Mouse (Mus musculus) right cerebral cortex, postnatal 10 days (tissue): ENCODE measurements at regions not wholly inside any gene's neighbourhood (a gene's known extent, or its start where the extent isn't known, plus 50 kb on each side); places are given as distances from the start of the nearest gene placed in this dataset.

Experiments used
- DNase-seq, 2 experiments: peaks; one replicate each; pipeline ENCODE4 v3.0.0; 2021; ENCODE audit warnings: low spot score in 2 of 2

DNA sequence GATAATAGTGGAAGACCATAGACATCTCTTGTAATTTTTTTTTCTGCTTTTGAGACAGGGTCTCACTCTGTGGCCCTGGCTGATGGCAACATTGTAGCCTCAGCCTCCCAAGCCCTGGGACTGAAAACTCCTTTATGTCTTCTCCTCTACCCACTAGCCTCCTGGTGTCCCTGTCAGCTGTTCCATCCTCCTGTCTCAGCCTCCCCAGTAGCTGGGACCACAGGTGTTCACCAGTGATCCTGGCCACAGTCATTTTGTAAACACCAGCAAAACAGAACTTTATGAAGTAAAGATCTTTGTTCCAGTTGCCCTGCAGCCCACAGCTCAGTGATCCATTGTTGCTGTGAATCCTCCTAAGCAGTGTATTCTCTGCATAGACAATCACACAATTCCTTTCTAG lies 129.9 kb upstream of the Eya4 start:
- no peak for DNase-seq

DNA sequence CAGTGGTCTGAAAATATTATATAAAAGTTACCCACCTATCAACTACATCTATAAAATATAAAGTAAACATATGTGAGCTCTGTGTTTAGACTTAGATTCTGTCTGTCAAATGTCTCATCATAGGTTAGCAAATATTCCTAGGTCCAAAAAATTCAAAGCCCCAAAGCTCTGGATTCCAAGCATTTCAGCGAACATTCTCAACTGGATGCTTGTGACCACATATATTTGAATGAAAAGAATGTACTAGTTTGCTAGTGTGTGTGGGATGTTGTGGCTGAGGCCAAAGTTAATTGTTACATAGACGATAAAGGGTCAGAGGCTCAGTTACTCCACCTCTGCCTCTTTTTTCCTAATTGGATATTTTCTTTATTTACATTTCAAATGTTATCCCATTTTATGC lies 128.3 kb upstream of the Eya4 start:
- DNase-seq: no peak

DNA sequence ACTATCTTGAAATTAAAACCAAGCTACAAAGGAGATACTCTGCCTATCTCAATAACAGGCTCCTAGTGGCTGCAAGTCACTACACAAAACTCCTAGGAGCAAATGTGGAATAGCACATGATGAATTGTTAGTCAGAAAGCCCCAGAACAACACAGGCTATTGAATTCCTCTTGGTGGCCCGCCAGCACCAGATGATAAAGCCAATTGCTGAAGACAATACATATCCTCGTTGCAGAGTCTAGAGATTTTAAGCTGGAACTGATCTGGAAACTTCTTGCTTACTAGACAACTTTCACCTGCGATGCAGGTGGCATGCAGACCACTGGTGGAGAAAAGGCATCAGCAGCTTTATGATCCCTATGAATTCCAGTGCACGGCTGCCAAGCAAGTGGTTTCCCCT lies 126.5 kb upstream of the Eya4 start:
- DNase-seq: no peak

DNA sequence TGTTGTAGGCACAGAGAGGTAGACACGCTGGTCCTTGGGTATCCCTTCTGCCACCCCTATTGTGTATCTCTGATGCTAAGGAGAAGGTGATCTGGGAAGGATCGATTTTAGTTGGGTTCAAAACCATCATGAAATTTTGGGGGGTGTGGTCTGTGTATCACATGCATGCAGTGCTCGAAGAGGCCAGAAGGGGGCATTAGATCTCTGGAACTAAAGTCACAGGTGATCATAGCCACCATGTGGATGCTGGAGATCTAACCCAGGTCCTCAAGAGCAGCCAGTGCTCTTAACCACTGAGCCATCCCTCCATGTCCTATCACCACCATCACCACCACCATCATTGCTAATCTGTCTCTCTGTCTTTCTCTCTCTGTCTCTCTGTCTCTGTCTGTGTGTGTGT lies 100.4 kb upstream of the Eya4 start:
- no peak for DNase-seq

DNA sequence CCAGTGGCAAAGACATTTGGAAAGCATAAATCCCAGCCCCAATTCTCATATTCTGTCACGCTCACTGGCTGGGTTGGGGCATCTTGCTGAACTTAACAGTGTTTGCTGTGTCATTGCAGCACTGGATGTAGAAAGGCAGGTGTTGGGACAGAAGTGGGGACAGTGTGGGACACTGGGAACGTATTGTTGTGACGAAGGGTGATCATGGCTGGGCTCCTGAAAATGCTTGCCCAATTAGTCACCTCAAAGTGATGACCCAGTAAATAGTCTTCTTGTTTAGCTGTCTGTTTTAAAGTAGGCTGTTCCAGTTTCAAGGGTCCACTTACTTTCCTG lies 100.0 kb upstream of the Eya4 start:
- DNase-seq: no peak

DNA sequence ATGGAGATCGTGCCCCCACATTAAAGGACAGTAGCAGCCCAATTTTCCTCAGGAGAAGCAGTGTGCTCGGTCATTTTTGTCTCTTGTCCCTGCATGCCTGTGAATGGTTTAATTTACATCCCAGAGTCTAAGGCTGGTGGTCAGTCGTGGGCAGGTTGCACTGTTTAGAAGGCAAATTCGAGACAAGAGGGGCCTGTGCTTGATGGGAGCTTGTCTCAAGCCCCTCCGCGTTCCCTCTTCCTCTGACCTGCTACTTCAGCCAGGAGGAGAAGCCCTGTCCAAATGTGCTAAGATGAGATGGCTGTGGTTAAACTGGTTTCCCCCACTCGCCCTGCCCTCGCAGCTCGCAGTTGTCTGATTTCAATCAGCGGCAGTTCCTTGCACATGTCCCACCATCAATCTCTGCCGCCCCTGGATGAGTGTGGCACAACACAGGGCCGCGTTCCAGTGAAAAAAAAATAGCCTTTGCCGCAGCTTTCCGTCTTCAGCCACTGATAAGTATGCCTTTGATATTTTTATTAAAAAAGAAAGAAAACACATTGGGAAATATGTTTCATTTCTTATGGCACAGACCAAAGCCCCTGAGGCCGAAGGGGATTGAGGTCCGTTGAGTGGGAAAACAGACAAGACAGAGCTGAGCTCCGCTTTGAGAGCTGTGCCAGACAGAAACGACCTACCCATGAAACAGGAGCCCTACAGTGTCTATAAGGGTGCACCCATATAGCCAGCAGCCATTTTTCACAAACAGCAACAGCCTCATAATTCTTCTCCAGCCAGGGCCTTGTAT lies 99.5 kb upstream of the Eya4 start:
- DNase-seq: no peak

DNA sequence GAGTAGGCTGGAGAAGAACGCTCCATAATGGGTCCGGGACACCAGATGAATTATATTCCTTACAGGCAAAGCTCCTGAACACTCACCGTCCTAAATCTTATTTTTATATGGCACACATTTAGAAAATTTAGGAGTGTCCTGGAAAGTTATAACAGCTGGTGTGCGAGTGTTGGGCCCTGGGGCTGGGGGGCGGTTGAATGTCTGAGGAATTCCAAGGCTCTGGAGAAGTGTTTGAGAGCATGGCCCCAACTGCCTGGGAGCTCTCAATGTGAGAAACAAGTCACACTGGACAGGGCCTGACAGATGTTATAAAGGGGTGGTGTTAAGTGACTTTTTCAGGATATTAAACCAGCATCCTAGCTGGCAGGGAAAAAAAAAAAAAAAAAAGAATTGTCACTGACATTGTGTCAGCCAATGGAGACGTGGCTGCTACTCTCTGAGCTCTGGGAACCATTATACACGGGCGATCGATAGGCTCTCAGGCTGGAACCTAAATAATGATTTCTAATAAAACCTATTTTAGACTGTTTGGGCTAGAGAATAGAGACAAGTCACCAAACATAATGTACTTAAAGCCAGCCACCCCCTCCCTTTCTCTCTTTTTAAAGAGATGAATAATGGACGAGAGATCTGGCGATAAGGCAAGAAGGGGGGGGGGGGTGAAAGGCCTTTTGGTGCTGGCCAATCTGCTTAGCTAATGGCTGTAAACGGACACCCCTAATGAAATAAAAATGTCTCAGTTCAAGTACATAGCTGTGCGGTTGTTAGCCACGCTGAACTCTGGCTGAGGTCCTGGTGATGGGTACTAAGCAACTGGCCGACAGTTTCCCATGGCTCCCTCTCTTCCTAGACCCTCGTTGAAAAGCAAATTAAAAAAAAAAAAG lies 98.6 kb upstream of the Eya4 start:
- DNase-seq: no peak

DNA sequence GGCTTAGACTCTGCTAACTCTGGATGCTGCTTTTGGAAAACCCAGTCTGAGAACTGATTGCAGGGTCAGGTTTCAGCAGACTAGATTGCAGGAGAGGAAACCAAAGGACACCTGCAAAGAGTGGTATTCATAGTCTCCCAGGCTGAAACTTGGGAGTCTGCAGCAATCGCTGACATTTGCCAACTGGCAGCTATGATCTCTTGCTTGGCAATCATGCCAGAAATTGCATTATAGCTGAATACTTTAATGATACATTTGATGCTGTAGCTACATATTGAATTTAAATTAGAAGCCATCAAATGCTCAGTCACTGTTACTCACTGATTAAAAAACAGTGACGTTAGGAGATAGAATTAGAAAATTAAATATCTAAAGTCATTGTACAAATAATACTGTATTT lies 79.8 kb upstream of the Eya4 start:
- no peak for DNase-seq

DNA sequence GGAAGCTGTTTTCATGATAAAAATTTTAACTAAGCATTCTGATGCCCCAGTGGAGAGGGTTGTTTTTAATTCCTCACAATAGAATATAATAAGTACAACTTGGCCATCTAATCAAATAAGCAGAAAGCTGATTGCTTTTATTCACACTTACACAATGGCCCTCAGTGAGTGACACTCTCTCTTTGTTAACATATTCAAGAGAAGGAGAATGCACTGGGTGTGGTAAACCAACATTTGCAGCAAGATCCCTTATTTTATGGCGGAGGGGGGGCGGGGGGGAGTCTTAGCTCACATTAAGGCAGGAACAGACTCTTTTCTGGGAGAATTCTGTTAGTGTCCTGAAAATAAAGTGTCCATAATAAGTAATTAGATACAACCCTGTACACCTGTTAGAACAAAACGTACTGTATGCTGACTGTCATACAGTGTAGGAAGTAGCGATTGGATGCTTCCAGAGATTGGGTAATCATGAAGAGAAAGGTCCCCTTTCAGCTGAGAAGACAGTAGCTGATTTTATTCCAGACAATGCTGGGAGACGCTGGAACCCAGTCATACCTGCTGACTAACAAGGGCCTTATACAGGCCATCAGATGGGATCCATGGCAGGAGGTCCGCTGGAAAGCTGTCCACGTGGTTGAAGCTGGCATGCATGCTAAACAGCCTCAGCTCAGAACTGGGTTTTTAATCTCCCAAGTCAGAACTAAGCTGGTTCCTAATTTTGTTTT lies 63.4 kb upstream of the Eya4 start:
- DNase-seq: no peak

DNA sequence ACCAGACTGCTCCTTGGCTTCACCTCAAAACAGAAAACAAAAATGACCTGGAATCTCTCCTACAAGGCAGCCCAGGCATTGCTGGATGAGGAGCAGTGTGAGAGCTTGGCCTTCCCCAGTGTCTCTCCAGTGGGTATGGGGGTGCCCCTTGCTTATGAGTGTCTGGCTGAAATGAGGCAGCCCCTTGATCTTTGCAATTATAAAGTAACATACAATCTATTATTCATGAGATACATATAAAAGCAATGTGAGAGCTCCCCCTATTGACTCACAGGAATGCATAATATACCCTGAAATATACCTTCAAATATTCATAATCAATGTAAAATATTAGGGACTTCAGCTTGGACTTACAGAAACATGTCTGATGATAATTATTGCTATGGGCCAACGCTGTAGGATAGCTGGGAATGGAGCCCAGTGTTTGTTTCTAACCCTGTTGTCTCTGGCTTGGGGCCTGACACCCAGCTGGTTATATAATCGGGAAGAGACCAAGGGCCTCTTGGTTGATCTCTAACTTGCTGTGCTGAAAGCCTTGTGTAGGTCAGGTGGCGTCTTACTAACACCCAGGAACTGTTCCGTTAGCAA lies 52.9 kb upstream of the Eya4 start:
- DNase-seq: no peak
